Mouse (Mus musculus): ENCODE results near the gene Olfr937. TPM values are rescaled to one million over a fixed set of nuclear protein-coding genes. Genes with fewer than 3 reads are reported as not detected.

The Olfr937 gene
- not detected in 2 replicates for polyA plus RNA-seq (2015; fragmentation: Nextera tagmentation; extraction: Ambion mirVana)

GRCm38 (mm10) chr9:39064851-39065250, at the start of gene Olfr937:
Gene Olfr937, minus strand, starts transcription at chr9:39064951.
- H3K4me1 ChIP-seq: no peaks in the 10 kb centered on the region
- no peak within 1 kb of the TSS for H3K9ac ChIP-seq
- H3K4me3 ChIP-seq: no peak within 1 kb of the TSS
- no peak within 1 kb of the TSS for H3K4me2 ChIP-seq
- H3K27me3 ChIP-seq: no peaks in the 10 kb centered on the region
- H3K36me3 ChIP-seq (ENCODE audit: poor library complexity, severe bottlenecking): no peaks in the 10 kb centered on the region
- no peaks in the 10 kb centered on the region for H3K9me3 ChIP-seq (replicated peaks)
- 92% methylated on average over 1 of the region's 1 CpGs for WGBS
- H3K27ac ChIP-seq: no peak within 1 kb of the TSS
- ATAC-seq: no peak

- WGBS: 92% methylated on average over 2 of the region's 2 CpGs
- H3K4me2 ChIP-seq: no peak within 1 kb of the TSS
- no peak within 1 kb of the TSS for H3K27ac ChIP-seq
- no peak within 1 kb of the TSS for H3K9ac ChIP-seq
- no peaks in the 10 kb centered on the region for H3K4me1 ChIP-seq
- no peak within 1 kb of the TSS for H3K4me3 ChIP-seq
- ATAC-seq: no peak
- H3K36me3 ChIP-seq (ENCODE audit: poor library complexity, severe bottlenecking): no peaks in the 10 kb centered on the region
- H3K27me3 ChIP-seq: no peaks in the 10 kb centered on the region
- H3K9me3 ChIP-seq (replicated peaks): 0 out of 2 replicates have a peak, but pooled peaks cover 3% of the 10 kb centered on the region
These were observed 14.0 kb upstream of the Olfr937 start, which contains the start of gene Olfr938 for GRCm38 (mm10) chr9:39078787-39079186. Gene Olfr938, minus strand, starts transcription at chr9:39078887.

- no peaks in the 10 kb centered on the region for H3K36me3 ChIP-seq (ENCODE audit: poor library complexity, severe bottlenecking)
- no peak for ATAC-seq
These were observed 41.5 kb downstream of the Olfr937 start, which contains the start of gene Olfr146 for GRCm38 (mm10) chr9:39023277-39023676. Gene Olfr146, minus strand, starts transcription at chr9:39023377.

More at GRCm38 (mm10) chr9:39023277-39023676, 41.5 kb downstream of the Olfr937 start, which contains the start of gene Olfr146:
- Histone ChIP-seq H3K4me2 (no peak within 1 kb of the TSS), H3K27ac (no peak within 1 kb of the TSS), H3K4me1 (no peaks in the 10 kb centered on the region), H3K9ac (no peak within 1 kb of the TSS), H3K9me3 (replicated peaks) (no peaks in the 10 kb centered on the region), H3K27me3 (no peaks in the 10 kb centered on the region), H3K4me3 (no peak within 1 kb of the TSS)
- 88% methylated on average over 1 of the region's 1 CpGs for WGBS

Small RNA genes lying within 50 kb of the gene (microRNA-seq; reads per million reads assigned to microRNA genes)
- gene Gm25032 (not detected), gene Gm25529 (not detected)

Other genes with a start within 250 kb of the Olfr937 start
- gene Olfr923, start 238.4 kb downstream of the Olfr937 start, polyA plus RNA-seq (2015; fragmentation: Nextera tagmentation; extraction: Ambion mirVana): not detected in 2 replicates
- not detected in 2 replicates for gene Olfr924, start 220.5 kb downstream of the Olfr937 start, polyA plus RNA-seq (2015; fragmentation: Nextera tagmentation; extraction: Ambion mirVana)
- gene Olfr26, start 209.9 kb downstream of the Olfr937 start, polyA plus RNA-seq (2015; fragmentation: Nextera tagmentation; extraction: Ambion mirVana): not detected in 2 replicates
- gene Olfr926, start 187.8 kb downstream of the Olfr937 start, polyA plus RNA-seq (2015; fragmentation: Nextera tagmentation; extraction: Ambion mirVana): not detected in 2 replicates
- not detected in 2 replicates for gene Olfr930, start 135.1 kb downstream of the Olfr937 start, polyA plus RNA-seq (2015; fragmentation: Nextera tagmentation; extraction: Ambion mirVana)
- not detected in 2 replicates for gene Olfr933, start 92.6 kb downstream of the Olfr937 start, polyA plus RNA-seq (2015; fragmentation: Nextera tagmentation; extraction: Ambion mirVana)
- not detected in 2 replicates for gene Olfr934, start 76.6 kb downstream of the Olfr937 start, polyA plus RNA-seq (2015; fragmentation: Nextera tagmentation; extraction: Ambion mirVana)
- not detected in 2 replicates for gene Olfr935, start 65.3 kb downstream of the Olfr937 start, polyA plus RNA-seq (2015; fragmentation: Nextera tagmentation; extraction: Ambion mirVana)
- not detected in 2 replicates for gene Olfr146, start 41.6 kb downstream of the Olfr937 start, polyA plus RNA-seq (2015; fragmentation: Nextera tagmentation; extraction: Ambion mirVana)
- not detected in 2 replicates for gene Olfr938, start 13.9 kb upstream of the Olfr937 start, polyA plus RNA-seq (2015; fragmentation: Nextera tagmentation; extraction: Ambion mirVana)
- gene Olfr27, start 63.2 kb upstream of the Olfr937 start, polyA plus RNA-seq (2015; fragmentation: Nextera tagmentation; extraction: Ambion mirVana): not detected in 2 replicates
- gene Olfr943, start 101.4 kb upstream of the Olfr937 start, polyA plus RNA-seq (2015; fragmentation: Nextera tagmentation; extraction: Ambion mirVana): not detected in 2 replicates
- not detected in 2 replicates for gene Olfr944, start 137.0 kb upstream of the Olfr937 start, polyA plus RNA-seq (2015; fragmentation: Nextera tagmentation; extraction: Ambion mirVana)
- gene Olfr1537, start 185.0 kb upstream of the Olfr937 start, polyA plus RNA-seq (2015; fragmentation: Nextera tagmentation; extraction: Ambion mirVana): not detected in 2 replicates
- gene Olfr945, start 211.9 kb upstream of the Olfr937 start, polyA plus RNA-seq (2015; fragmentation: Nextera tagmentation; extraction: Ambion mirVana): not detected in 2 replicates